30 mouse cellular contexts compared by ENCODE assay signal in genomic region chr3:8307296-8307695, GRCm38 (mm10).
DNase-seq lines count a peak whose midpoint lies in the region; ATAC-seq and TF ChIP-seq lines count a peak whose summit lies in the region.
"Had no signal": no experiment of that assay in that cellular context is flagged by ENCODE, and none has a peak within 500 bp of the region (broad histone marks: within the 10 kb centered on the region; RNA-seq: fewer than 3 reads in every experiment).

No protein-coding gene starts in this region.

- H3K36me3 ChIP-seq in embryonic facial prominence, embryonic 10.5 days (replicated peaks): no peaks in the 10 kb centered on the region
- H3K36me3 ChIP-seq in midbrain, postnatal 0 days (ENCODE audit: insufficient read depth, low read length): no peaks in the 10 kb centered on the region
- H3K36me3 ChIP-seq: embryonic facial prominence, embryonic 12.5 days; embryonic facial prominence, embryonic 15.5 days; forebrain, embryonic 10.5 days; heart, embryonic 10.5 days; heart, embryonic 13.5 days had no signal

- no peaks in the 10 kb centered on the region for H3K9me3 ChIP-seq in embryonic facial prominence, embryonic 10.5 days
- no peaks in the 10 kb centered on the region for H3K9me3 ChIP-seq in midbrain, postnatal 0 days (ENCODE audit: low read length)
- H3K9me3 ChIP-seq: embryonic facial prominence, embryonic 12.5 days; embryonic facial prominence, embryonic 15.5 days; forebrain, embryonic 10.5 days; forebrain, embryonic 13.5 days; heart, embryonic 10.5 days; heart, embryonic 13.5 days had no signal

- no peak overlapping the region for H3K4me3 ChIP-seq in embryonic facial prominence, embryonic 10.5 days
- H3K4me3 ChIP-seq in midbrain, postnatal 0 days (ENCODE audit: low read depth, low read length): no peak overlapping the region
- H3K4me3 ChIP-seq: embryonic facial prominence, embryonic 12.5 days; embryonic facial prominence, embryonic 15.5 days; forebrain, embryonic 10.5 days; forebrain, embryonic 13.5 days; gastrocnemius, adult 2 months; heart, adult 2 months; heart, embryonic 10.5 days; heart, embryonic 13.5 days had no signal

- H3K4me1 ChIP-seq in embryonic facial prominence, embryonic 10.5 days: no peaks in the 10 kb centered on the region
- H3K4me1 ChIP-seq in midbrain, postnatal 0 days (ENCODE audit: insufficient read depth, low read length): no peaks in the 10 kb centered on the region
- H3K4me1 ChIP-seq: embryonic facial prominence, embryonic 12.5 days; embryonic facial prominence, embryonic 15.5 days; heart, embryonic 10.5 days; heart, embryonic 13.5 days had no signal

- no peak for ATAC-seq in midbrain, postnatal 0 days (ENCODE audit: low FRiP score)
- ATAC-seq: CD4-positive, CD25-positive, alpha-beta regulatory T cell, adult 4 months; forebrain, embryonic 13.5 days; forebrain, embryonic 16.5 days; hindbrain, postnatal 0 days; inflammation-experienced regulatory T-cells, adult 6 months; intestine, postnatal 0 days; Patski had no signal

- peak; percentile 1 to 2 for DNase-seq in adrenal gland, postnatal 36 days
- DNase-seq in adrenal gland, postnatal 14 days: no peak
- peak; percentile 10 for DNase-seq in brain, adult 2 months (ENCODE audit: low read depth, low spot score)
- peak; percentile 14 for DNase-seq in gonadal fat pad, adult 2 months (ENCODE audit: low read depth)
- DNase-seq in gastrocnemius, postnatal 10 days: no peak
- DNase-seq in embryonic facial prominence, embryonic 10.5 days (ENCODE audit: low spot score): no peak
- no peak for DNase-seq in midbrain, postnatal 0 days (ENCODE audit: low spot score)
- DNase-seq: adrenal gland, postnatal 10 days; B cell, adult 2 months; cerebellum, adult 18-20 months; cerebellum, adult 9-10 months; cerebellum, postnatal 14 days; gastrocnemius, adult 2 months; gastrocnemius, postnatal 25 days; heart, adult 2 months; heart, postnatal 14 days; heart, postnatal 4 days had no signal

- H3K27me3 ChIP-seq in embryonic facial prominence, embryonic 10.5 days (replicated peaks; ENCODE audit: low read depth, poor library complexity, severe bottlenecking): no peaks in the 10 kb centered on the region
- H3K27me3 ChIP-seq in midbrain, postnatal 0 days (ENCODE audit: insufficient read depth, low read length): no peaks in the 10 kb centered on the region
- H3K27me3 ChIP-seq: embryonic facial prominence, embryonic 12.5 days; embryonic facial prominence, embryonic 15.5 days; forebrain, embryonic 13.5 days; heart, embryonic 13.5 days; Patski had no signal

- no peak overlapping the region for H3K4me2 ChIP-seq in midbrain, postnatal 0 days (ENCODE audit: low read depth, low read length, poor library complexity, severe bottlenecking)
- H3K4me2 ChIP-seq: embryonic facial prominence, embryonic 12.5 days; embryonic facial prominence, embryonic 15.5 days; forebrain, embryonic 13.5 days; heart, embryonic 13.5 days; hindbrain, embryonic 14.5 days had no signal

- H3K9ac ChIP-seq in midbrain, postnatal 0 days (replicated peaks; ENCODE audit: low read length, poor library complexity, severe bottlenecking): no peak overlapping the region
- H3K9ac ChIP-seq: embryonic facial prominence, embryonic 12.5 days; embryonic facial prominence, embryonic 15.5 days; forebrain, embryonic 13.5 days; heart, embryonic 13.5 days; hindbrain, embryonic 14.5 days had no signal

- H3K27ac ChIP-seq in embryonic facial prominence, embryonic 10.5 days (replicated peaks): no peak overlapping the region
- no peak overlapping the region for H3K27ac ChIP-seq in midbrain, postnatal 0 days (ENCODE audit: low read depth, low read length)
- H3K27ac ChIP-seq: embryonic facial prominence, embryonic 12.5 days; embryonic facial prominence, embryonic 15.5 days; forebrain, embryonic 10.5 days; forebrain, embryonic 13.5 days; gastrocnemius, adult 2 months; heart, adult 2 months; heart, embryonic 10.5 days; heart, embryonic 13.5 days; hindbrain, embryonic 14.5 days; hindbrain, postnatal 0 days had no signal

- 85% methylated on average over 3 of the region's 3 CpGs for WGBS in embryonic facial prominence, embryonic 10.5 days
- 81% methylated on average over 3 of the region's 3 CpGs for WGBS in midbrain, postnatal 0 days

- no peak for TF ChIP-seq CTCF in midbrain, postnatal 0 days (IDR thresholded peaks at IDR 0.05)

Comparison
In these comparisons a context has a peak if more than half of its experiments do, and no peak if none do; other contexts are left out.
1. DNase-seq: peak in adrenal gland, postnatal 36 days (2 of 2), brain, adult 2 months (single experiment) and gonadal fat pad, adult 2 months (single experiment); none in adrenal gland, postnatal 14 days (single experiment), gastrocnemius, postnatal 10 days (single experiment), embryonic facial prominence, embryonic 10.5 days (single experiment) and midbrain, postnatal 0 days (single experiment).